Mouse (Mus musculus) induced T-regulatory cell, adult 2 months (primary cell): Measurements from ENCODE around the gene Yars.

Source experiments
- DNase-seq: peaks from one replicate; pipeline ENCODE4 v3.0.0-alpha.2; 2012; ENCODE audit warnings: low read depth

The Yars gene

DNA sequence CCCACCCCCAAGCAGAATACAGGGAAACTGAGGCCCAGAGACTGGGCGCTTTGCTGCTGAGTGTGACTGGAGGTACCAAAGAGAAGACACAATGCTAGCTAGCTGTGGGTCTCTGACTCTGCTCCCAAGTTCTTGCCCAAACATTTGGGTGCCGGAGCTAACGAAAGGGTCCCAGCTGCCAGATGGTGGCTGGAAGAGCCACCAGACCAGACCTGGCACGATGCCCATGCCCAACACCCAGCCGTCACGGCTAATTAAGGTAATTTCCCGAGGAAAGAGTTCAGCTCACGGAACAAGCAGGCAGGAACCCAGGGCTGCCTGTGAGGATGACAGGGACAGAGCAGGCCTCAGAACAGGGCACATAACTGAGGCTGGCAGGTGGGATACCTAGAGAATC is 38.4 kb downstream of the Yars start:
- DNase-seq, result no peak

DNA sequence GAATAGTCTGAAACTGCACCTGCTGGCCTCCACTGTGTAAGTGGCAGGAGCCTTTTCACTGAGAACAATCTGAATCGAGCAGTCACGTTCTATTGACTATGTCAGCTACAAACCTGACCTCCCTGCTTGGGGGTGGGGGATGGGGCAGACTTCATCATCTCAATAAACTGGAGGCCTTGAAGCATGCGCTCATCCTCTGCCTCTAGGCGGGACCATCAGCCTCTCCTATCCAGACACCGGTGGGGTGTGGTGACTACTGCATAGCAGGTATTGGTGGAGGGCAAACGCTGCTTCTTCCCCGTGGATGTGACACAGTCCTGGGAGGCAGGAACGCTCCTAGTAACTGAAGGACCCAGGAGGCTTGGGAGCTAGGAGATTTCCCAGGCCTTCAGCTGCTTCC is 41.4 kb downstream of the Yars start:
- DNase-seq, result no peak

DNA sequence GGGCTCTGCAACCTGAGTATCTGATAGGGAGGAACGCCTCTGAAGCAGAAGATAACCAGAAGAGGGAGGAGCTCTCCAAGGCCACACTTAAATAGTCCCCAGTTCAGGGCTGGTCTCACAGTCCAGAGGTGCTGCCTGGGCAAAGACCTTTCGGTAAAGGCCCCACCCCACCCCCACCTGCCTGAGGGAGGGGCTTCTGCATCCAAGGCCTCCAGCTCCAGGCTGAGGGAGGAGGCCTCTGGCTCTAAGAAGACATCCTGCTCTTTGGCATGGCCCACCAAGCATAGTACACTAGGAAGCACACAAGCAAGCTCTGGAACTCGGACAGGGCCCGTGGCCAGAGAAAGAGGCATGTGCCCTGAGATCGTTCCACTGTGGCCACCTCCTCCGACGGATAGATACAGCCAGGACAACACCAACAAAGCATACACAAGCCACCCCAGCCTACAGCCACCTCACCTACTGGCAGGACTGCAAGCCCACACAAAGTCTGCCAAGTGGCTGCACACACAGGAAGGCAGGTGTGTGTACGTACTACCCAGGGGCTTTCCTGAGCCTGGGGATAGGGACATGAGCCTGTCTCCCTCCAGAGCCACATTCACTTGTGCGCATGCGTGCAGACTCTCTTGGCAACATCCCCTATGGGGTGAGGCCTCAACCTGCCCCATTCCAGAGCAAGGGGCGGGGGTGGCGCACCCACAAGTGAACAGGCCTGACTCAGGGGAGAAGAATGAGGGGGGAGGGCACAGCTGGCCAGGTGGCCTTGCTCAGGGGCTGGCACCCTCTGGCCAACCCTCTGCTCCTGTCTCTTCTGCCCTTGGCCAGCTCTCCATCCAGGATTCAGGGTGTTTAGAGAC is 42.3 kb downstream of the Yars start:
- no peak for DNase-seq

DNA sequence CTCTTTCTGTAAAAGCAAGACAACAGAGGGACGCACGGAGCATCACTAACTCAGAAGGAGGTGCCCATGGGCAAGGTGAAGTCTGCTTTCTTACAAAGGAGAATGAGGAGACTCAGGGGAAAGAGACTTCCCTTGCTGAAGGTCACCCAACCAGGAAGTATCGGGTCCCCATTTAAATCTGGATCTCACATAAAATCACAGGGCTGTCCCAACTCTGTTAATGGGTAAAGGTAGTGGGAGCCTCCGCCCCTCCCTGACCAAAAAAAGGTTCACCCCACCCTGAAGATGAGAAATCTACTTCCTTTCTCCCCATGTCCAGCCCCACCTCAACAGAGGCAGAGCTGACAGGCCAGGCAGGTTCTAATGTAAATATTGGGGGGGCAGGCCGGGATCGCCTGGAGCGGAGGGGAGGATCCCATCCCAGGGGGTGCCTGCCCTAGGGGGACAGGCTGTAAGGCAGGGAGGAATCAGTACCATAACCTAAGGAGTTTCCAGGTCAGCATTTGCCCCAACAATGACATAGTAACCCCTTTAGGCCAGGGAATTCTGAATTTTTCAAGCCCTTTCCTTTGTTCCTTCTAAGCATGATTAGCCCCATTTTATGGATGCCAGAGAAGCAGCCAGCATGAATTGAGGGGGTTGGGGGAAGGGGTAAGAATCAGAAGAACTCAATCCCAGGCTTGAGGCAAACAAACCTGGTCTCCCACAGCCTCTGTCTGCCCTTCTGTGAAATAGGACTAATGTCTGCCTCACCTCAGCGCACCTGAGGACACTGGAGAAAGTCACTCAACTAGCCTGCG is 43.2 kb downstream of the Yars start:
- DNase-seq, result no peak

DNA sequence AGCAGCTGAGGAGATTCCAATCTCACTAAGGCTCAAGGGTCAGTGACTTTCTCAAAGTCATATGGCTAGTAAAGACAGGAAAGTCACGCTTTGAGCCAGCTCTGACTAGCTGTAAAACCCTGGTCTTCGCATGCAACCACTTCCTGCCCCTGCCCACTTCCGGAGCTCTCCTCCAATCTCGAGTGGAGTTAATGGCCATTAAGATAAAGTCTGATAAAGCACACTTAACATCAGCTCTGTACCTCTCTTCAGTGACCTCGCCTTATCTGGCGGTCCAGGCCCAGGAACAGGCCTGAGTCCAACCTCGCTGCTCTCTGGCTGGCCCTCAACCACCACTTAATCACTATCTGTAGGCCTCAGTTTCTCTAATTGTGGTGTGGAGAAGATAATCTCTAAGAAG is 44.9 kb downstream of the Yars start:
- peak; percentile 65 for DNase-seq

DNA sequence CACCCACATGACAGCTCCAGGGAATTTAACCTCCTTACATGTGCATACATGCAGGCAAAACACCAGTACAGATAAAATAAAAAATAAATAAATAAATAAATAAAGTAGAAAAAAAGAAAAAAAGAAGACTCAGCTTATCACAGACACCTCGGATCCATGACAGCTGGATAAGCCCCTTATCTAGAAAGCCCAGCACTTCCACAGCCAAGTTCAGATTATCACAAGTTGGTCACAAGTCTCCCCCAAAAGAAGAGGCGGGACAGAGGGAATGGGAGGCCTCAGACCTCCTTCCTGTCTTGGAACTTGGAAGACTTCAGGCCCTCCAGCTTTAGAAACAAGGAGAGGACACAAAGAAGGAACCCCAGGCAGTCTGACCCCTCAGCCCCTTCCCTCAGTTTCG is 45.6 kb downstream of the Yars start:
- no peak for DNase-seq

DNA sequence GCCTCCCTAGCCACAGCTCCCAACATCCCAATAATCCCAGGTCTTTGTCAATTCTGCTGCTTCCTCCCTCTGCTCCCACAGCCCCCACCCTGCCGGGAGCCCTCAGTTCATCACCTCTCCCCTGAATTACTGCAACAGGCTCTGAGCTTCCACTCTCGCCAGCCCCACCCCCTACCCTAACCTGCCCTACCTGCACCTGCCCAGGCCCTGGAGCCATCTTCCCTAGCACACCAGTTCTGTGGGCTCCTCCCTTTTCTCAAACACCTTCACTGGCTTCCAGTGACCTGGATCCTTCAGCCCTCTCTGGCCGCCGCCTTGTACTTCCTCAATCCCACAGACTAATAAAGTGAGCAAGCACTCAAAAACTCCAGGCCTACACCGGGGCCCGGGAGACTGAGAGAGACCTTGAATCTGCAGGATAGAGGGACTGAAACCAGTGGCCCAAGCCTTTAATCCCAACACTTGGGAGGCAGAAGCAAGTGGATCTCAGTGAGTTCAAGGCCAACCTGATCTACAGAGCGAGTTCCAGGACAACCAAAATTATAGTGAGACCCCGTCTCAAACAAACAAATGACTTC is 46.8 kb downstream of the Yars start:
- DNase-seq, result no peak

DNA sequence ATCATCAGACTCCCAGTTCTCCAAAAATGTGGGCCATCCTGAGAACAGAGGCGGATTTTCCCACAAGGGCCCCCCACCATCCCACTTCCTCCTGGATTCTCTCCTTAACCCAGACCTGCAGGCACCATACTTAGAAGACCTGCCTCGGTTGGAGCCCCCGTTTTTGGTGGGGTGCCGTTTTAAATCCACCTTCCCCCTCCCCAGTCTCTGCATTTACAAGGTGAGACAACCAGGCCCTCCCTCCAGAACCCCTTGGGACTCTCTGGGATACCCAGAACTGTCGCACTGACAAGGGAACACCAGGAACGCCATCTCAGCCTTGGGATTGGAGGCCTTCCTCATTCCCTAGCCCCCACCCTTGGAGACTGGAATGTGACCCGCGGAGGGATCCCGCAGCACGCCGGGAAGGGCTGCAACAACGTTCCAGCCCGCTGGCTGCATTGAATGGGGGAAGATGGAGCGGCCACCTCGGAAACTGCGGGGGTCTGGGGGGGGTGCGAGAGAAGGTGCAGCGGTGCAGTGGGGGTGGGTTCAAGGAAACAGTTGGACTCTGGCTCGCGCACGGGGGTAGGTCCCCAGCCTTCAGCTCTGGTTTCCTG is 48.4 kb downstream of the Yars start:
- no peak for DNase-seq

DNA sequence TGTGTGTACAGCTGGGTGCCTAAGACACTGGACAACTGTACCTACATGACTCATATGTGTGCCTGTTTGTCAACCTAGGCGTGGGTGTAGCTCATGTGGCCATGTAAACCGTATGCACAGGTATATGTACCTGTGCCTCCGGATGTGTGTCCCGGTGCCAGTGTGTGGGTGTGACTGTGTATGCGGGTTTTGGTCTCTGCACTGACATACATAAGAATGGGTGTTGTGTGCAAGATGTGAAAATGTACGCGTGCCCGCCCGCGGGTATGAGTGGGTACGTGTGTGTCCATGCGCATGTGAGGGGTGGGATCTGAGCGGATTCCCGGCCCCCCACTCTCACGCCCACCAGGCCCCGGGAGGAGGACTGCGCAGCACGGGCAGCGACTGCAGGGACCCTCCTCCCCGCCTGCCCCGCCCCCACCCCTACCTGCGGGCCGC is 49.0 kb downstream of the Yars start:
- DNase-seq, result peak; percentile 43

DNA sequence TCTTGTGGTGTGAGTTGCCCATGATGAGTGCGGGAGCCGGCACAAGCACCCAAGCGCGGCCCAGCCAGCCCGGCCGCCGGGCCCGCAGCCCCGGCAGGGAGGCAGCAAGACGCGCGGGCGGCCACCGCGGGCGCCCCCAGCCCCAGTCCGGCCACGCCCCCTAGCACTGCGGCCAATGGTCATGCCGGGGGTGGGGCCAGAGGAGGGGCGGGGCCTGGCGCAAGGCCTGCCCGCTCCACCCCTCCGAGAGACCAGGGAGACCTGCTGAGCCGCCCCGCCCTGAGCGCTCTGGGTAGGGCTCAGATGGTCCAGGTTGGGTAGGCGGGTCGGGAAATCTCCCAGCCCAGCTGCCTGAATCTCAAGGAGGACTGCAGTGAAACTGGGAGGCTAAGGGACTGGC is 49.5 kb downstream of the Yars start:
- peak; percentile 61 for DNase-seq

DNA sequence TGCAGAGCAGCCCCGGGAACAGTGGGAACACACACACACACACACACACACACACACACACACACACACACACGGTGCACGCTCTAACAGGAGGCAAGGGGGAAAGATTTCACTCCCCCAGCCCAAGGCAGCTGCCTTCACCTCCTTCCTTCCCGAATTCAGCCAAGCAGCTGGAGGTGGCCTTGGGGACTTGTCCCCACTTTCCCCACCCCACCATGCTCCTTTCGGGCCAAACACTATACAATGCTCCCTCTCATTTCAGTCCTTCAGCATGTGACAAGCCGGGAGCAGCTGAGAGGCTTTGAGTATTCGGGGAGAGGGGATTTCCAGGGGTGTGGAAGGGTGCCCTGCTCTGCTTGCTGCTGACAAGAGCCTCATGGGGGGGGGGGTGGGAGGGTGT is 52.3 kb downstream of the Yars start:
- no peak for DNase-seq

DNA sequence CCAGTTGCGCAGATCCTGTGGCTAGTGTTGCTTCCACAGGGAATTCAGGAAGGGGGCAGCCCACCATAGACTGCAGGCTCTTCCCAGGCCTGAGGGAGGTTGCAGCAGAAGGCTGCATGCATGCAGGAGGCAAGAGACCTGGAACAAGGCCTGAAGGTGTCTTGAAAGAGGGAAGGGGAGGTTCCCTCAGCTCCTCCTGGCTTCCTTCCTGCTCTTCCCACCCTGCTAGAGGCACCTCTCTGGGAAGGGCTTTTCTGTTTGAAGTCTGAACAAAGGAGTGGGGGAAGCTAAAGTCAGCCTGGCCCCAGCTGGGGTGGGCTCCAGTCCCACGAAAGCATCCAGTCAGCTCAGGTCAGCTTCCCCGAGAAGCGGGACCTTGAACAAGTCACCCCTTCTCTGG is 52.8 kb downstream of the Yars start:
- DNase-seq, result no peak

DNA sequence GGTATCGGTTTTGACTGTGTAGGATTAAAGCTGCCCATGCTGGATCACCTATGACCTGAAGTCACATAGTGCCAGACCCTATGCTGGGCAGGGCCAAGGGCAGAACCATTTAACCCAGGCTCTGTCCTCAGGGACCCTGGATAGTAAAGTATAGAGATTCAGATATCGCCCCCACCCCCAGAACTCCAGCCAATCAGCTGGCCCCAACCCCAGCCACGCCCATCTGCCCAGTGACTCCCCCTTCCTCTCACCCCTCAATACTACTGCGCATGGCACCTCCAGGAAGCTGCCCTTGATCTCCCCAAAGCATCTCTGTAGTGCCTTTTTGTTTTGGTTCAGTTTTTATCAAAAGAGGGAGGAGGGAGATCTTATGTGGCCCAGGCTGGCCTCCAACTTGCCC is 53.2 kb downstream of the Yars start:
- no peak for DNase-seq

DNA sequence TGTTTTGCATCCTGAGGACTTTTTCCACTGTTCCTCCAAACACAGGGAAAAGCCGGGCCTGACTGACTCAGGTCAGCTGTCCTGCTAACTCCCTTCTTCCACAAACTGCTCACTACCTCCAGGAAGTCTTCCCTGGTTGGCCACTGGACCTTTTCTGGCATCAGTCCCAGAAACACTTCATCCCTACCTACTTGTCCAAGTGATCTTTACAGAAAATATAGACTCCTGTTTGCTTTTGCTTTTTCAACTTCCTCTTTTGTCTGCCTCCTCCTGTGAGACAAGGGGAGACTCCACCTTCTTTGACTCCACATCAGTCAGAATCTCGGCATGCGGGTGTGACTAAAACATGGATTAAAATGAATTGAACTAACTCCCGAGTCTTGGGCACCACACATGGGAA is 55.2 kb downstream of the Yars start:
- DNase-seq, result no peak

DNA sequence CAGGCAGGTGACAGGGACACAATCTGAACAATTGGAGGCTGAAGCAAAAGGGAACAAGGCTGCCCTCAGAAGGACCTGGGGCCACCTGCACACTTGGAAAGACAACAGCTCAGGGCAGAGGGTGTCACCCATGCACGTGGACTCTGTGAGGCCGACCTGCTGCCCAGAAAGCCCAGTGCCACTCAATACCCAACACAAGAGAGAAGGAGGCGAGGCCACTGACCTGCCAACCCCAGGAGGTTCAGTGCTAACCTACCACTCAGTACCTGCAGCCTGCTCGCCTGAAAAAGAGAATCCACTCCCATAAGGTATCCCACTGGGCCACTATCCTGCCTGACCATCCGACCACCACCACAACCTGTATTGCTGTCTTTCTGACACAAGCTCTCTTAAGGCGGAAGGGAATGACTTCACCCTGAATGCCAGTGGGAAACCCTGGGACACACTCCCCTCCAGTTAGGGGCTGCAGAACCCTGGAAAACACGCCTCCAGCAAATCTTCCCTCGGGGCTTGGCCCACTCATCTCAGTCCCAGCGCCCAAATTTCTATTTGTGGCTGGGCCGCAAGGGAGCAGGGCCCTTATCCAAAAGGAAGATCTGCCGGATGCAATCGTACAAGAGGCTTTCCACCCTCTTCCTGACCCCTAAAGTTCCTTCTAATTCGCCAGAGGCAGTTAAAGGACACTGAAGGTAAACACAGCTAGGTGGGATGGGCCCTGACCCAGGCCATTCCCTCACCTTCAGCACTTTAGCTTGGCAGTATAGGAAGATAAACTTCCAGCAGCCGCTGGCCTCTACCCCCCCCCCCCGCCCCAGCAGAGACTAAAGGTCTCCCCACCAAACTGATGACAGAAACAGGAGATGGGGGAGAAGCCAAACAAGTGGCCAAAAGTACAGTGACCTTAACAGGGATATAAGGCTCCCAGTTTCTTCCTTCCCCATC is 57.1 kb downstream of the Yars start:
- DNase-seq, result no peak

DNA sequence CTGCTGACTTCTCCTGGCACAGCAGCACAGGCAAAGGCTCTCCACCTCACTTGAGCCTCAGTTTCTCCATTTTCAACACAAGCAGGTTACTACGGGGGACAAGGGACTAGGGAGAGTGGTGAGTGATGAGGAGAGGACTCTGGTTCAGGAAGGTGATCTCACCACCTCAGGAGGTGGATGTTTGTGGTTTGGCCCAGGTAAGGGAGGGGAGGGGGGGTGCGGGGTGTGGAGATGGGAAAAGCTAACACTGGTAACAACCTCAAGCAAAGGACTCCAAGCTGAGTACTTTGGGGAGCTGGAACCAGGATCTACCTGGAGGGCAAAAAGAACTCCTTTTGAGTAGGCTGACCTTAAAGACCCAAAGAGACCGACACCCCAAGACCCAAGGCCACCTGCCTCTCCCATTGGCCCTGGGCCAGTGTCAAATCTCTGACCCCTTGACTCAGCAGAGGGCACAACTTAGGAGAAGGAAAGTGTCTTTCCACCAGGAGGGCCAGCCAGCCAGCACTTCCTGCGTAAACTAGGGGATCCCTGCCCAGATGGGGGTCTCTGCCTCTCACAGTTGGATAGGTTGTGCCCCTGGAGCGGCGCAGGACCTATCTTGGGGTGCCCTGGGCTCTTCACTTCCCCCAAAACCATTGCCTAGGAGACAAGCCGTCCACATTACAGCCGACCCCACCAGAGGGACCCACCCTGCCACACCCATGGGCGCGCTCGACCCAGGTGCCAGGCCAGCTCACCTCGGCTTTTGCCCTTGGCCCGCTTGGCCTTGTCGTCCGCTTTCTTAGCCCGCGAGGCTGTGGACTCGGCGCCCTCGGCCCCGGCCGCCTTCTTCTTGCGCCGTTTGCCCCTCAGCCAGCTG is 58.1 kb downstream of the Yars start:
- peak; percentile 28 for DNase-seq

DNA sequence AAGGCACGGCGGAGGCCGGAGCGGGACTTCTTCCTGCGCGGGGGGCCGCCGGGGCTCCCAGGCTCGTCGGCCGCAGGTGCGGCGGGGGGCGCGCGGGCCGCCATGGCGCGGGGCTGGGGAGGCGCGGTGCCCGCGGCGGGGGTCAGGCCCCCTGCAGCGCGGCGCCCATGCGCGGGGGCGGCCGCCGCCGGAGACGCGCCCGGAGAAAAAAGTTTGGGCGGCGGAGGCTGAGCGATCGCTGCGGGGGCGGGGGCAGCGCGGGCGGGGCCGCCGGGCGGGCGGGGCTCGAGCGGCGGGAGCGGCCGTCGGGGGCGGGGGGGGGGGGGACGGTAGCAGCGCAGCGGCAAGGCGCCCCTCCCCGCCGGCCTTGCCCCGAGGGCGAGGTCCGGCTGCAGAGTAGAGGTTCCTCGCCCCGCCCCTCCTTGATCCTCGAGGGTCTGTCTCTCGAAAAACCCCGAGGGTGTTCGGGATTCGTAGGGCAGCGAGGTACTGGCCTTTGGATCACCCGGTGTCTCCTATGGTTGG is 58.7 kb downstream of the Yars start:
- peak; percentile 56 for DNase-seq

DNA sequence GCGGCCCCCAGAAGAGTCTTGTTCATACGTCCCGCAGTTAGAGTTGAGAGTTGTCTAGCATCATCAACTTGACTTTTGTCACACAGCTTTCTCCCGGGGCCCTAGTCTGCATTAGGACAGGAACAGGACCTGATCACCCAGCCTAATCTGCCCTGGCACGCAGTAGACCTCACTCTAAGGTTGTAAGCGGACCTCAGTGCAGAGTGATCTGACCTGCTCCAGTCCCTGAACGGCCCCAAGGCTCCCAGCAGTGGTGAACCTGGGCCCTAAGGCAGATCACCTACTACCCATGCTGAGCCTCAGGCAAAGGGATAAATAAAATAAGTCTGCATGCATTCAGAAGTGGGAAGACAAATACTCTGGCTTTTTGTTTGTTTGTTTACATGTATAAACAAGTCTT is 59.7 kb downstream of the Yars start:
- DNase-seq, result no peak

DNA sequence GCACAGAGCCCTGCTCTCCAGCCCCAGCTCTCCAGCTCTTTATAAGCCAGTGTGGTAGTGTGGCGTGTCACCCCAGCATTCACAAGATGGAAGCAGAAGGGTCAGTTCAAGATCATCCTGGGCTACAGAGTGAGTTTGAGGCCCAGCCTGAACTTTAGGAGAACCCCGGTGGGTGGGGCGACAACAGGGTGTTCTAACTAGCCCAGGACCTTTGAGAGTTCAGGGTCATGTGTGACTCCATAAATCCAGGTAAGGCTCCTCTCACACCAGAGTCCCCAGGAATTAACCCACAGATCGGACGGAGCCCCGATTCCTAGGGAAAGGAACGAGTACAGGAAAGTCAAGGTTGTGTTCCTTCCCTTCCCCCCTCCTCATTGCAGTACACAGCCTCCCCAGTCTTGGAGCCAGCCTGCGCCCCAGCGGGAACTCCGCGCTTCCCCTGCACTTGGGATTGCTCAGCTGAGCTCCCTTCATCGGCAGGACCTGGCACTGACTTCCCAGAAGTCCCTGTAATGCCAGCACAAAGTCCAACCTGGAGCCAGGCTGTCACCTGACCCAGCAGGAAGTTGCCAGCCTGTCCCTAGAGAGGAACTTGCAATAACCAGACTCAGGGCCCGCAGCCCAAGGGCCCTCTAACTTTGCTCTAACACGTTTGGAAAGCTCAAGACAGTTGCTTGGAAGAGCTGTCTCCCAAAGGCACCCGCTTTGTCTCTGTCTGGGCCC is 61.4 kb downstream of the Yars start:
- no peak for DNase-seq
